In the genomic region with DNA sequence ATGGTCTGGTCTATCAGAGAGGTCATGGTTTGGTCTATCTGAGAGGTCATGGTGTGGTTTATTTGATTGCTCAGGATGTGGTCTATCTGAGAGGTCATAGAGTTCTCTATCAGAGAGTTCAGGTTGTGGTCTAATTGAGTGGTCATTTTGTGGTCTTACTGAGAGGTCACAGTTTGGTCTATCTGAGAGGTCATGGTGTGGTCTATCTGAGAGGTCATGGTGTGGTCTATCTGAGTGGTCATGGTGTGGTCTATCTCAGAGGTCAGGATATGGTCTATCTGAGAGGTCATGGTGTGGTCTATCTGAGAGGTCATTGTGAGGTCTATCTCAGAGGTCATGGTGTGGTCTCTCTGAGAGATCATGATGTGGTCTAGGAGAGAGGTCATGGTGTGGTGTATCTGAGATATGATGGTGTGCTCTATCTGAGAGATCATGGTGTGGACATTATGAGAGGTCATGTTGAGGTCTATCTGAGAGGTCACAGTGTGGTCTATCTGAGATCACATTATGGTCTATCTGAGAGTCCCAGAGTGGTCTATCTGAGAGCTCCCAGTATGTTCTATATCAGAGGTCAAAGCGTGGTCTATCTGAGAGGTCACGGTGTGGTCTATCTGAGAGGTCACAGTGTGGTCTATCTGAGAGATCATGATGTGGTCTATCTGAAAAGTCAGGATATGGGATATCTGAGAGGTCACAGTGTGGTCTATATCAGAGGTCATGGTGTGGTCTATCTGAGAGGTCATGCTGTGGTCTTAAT, we compare ENCODE assay signal across 8 mouse cellular contexts. TPM values are rescaled to one million over a fixed set of nuclear protein-coding genes. Genes with fewer than 3 reads are reported as not detected.
DNase-seq lines count a peak whose midpoint lies in the region; ATAC-seq lines count a peak whose summit lies in the region.

No protein-coding gene starts in this region.

- no peak overlapping the region for H3K27ac ChIP-seq in lung, embryonic 16.5 days (ENCODE audit: low read length)
- no peak overlapping the region for H3K27ac ChIP-seq in liver, embryonic 16.5 days (ENCODE audit: low read length)
- no peak overlapping the region for H3K27ac ChIP-seq in stomach, embryonic 16.5 days (ENCODE audit: low read length)

- H3K9ac ChIP-seq in lung, embryonic 16.5 days (ENCODE audit: low read length): no peak overlapping the region
- H3K9ac ChIP-seq in liver, embryonic 16.5 days (ENCODE audit: low read depth, low read length): no peak overlapping the region
- no peak overlapping the region for H3K9ac ChIP-seq in stomach, embryonic 16.5 days (ENCODE audit: low read length)

- DNase-seq in lung, postnatal 25 days (ENCODE audit: low spot score): no peak
- peak; percentile 19 for DNase-seq in gonadal fat pad, adult 2 months (ENCODE audit: low read depth)
- no peak for DNase-seq in thymus, postnatal 4 days
- no peak for DNase-seq in spleen, postnatal 10 days (ENCODE audit: low spot score in 2 of 2)

- no peaks in the 10 kb centered on the region for H3K36me3 ChIP-seq in lung, embryonic 16.5 days (ENCODE audit: control insufficient read depth, insufficient read depth, low read length)
- H3K36me3 ChIP-seq in liver, embryonic 16.5 days (ENCODE audit: control insufficient read depth, insufficient read depth): no peaks in the 10 kb centered on the region
- no peaks in the 10 kb centered on the region for H3K36me3 ChIP-seq in stomach, embryonic 16.5 days (ENCODE audit: control insufficient read depth, insufficient read depth, low read length)

- H3K9me3 ChIP-seq in lung, embryonic 16.5 days (ENCODE audit: control insufficient read depth, low read length): peaks cover 9% of the 10 kb centered on the region
- H3K9me3 ChIP-seq in liver, embryonic 16.5 days (replicated peaks; ENCODE audit: control insufficient read depth, low read length): peaks cover 7% of the 10 kb centered on the region
- H3K9me3 ChIP-seq in stomach, embryonic 16.5 days (replicated peaks; ENCODE audit: control insufficient read depth, low read length): peaks cover 8% of the 10 kb centered on the region; the same call in 1 of the 2 replicates

- H3K4me1 ChIP-seq in lung, embryonic 16.5 days (replicated peaks; ENCODE audit: control insufficient read depth, insufficient read depth, low read length): no peaks in the 10 kb centered on the region
- H3K4me1 ChIP-seq in liver, embryonic 16.5 days (ENCODE audit: control insufficient read depth, low read depth, low read length): no peaks in the 10 kb centered on the region
- no peaks in the 10 kb centered on the region for H3K4me1 ChIP-seq in stomach, embryonic 16.5 days (ENCODE audit: control insufficient read depth, insufficient read depth, low read length)

- WGBS in lung, embryonic 16.5 days: 86% methylated on average over 2 of the region's 2 CpGs
- 69% methylated on average over 2 of the region's 2 CpGs for WGBS in liver, embryonic 16.5 days (ENCODE audit: insufficient replicate concordance)
- WGBS in stomach, embryonic 16.5 days: 85% methylated on average over 2 of the region's 2 CpGs

- no peaks in the 10 kb centered on the region for H3K27me3 ChIP-seq in lung, embryonic 16.5 days (ENCODE audit: control insufficient read depth, insufficient read depth, low read depth, low read length)
- H3K27me3 ChIP-seq in liver, embryonic 16.5 days (ENCODE audit: control insufficient read depth, insufficient read depth, low read depth, low read length): no peaks in the 10 kb centered on the region
- no peaks in the 10 kb centered on the region for H3K27me3 ChIP-seq in stomach, embryonic 16.5 days (ENCODE audit: control insufficient read depth, insufficient read depth, low read length)

- no peak overlapping the region for H3K4me2 ChIP-seq in lung, embryonic 16.5 days (ENCODE audit: low read depth, low read length)
- H3K4me2 ChIP-seq in liver, embryonic 16.5 days (ENCODE audit: low read depth, low read length): no peak overlapping the region
- no peak overlapping the region for H3K4me2 ChIP-seq in stomach, embryonic 16.5 days (ENCODE audit: low read depth, low read length)

- H3K4me3 ChIP-seq in lung, embryonic 16.5 days (ENCODE audit: low read length): no peak overlapping the region
- H3K4me3 ChIP-seq in liver, embryonic 16.5 days (ENCODE audit: low read depth, low read length): no peak overlapping the region
- no peak overlapping the region for H3K4me3 ChIP-seq in stomach, embryonic 16.5 days (replicated peaks; ENCODE audit: low read length)

- ATAC-seq in lung, embryonic 16.5 days (ENCODE audit: low read depth): peak; percentile 76
- peak; percentile 53 for ATAC-seq in liver, embryonic 16.5 days (ENCODE audit: low read depth)
- peak; percentile 79 for ATAC-seq in stomach, embryonic 16.5 days (ENCODE audit: insufficient read depth, low FRiP score)
- ATAC-seq in frontal cortex, adult (ENCODE audit: low TSS enrichment): no peak

RNA-seq across cellular contexts. Expression of gene Vmn2r-ps159, which starts 11.8 kb away (rescaled TPM):
- polyA plus RNA-seq in lung, embryonic 16.5 days (2015; fragmentation: Nextera tagmentation; extraction: Ambion mirVana): not detected in 2 replicates
- 0.05 TPM in 1 of 2 replicates, not detected in the other for polyA plus RNA-seq in gonadal fat pad, adult 2 months (2012; rRNA removed)
- not detected in 2 replicates for polyA plus RNA-seq in liver, embryonic 16.5 days (2015; fragmentation: Nextera tagmentation; extraction: Ambion mirVana)
- polyA plus RNA-seq in stomach, embryonic 16.5 days (2015; fragmentation: Nextera tagmentation; extraction: Ambion mirVana): not detected in 2 replicates
